Mouse (Mus musculus) adrenal gland, postnatal 36 days (tissue): ENCODE data around the gene Parn. TPM values are rescaled to one million over a fixed set of nuclear protein-coding genes. Genes with fewer than 3 reads are reported as not detected.

Source experiments
- DNase-seq, 2 experiments: peaks; one replicate each; pipeline ENCODE4 v3.0.0; 2021; ENCODE audit warnings: mixed read lengths in 1 of 2
- total RNA-seq, 2 experiments: library from RNA; stranded (reverse); gene quantifications; 2 replicates each; pipeline ENCODE4 v1.2.3; 2021

The Parn gene
- total RNA-seq, 2 experiments from 2014 or later = 27.1 to 44.2 TPM

DNA sequence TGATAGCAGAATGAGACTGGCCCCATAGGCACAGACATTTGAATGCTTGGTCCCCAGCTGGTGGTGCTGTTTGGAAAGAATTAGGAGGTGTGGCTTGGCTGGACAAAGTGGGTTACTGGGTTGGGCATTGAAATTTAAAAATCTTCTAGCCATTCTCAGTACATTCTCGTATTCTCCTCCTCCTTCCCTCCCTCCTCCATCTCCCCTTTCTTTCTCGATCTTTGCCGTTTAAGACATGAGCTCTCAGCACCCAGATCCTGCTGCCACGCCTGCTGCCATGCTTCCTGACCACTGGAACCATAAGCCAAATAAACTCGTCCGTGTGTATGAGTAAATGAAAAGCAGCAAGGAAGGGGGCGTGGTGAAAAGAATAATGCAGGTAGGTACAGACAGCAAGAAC is 111.5 kb downstream of the Parn start:
- DNase-seq = no peak

GRCm38 (mm10) chr16:13550667-13551066 is 117.3 kb downstream of the Parn start:
- DNase-seq = no peak

- DNase-seq = no peak
Measured at GRCm38 (mm10) chr16:13549976-13550375, 118.0 kb downstream of the Parn start.

- DNase-seq = no peak
Measured at GRCm38 (mm10) chr16:13541816-13542215, 126.2 kb downstream of the Parn start.

GRCm38 (mm10) chr16:13541121-13541747 is 126.7 kb downstream of the Parn start:
- no peak for DNase-seq

- no peak for DNase-seq
Measured at GRCm38 (mm10) chr16:13538933-13539648, 128.9 kb downstream of the Parn start.

DNA sequence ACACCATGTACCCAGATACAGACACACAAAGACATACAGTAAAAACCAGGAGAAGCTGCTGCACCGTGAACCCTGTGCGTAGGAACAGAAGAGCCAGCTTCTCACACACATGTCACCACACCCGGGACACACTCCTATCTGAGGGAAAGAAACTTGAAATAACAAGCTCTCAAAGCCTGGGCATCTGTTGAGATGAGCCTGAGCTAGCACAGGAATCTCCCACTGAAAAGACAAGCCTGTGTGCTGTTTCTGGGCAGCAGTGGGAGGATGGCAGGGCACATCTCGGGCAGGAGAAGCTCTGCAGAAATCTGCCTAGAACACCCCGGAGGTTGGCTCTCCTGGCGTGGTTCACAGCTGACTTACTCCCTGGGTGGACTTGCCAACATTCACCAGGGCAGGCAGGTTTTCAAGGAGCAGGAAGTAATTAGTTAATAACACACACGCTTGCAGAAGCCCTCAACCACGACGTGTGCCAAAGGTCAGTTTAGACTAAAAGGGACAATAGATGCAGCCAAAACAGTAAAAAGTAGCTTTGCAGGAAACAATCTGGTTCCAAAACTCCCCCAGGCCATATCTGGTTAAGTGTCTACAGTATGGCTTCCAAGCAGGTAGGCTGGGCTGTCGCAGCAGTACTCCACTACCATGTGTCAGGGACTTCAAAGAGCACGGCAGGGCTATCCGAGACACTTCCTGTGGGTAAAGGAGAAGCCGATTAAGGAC is 129.6 kb downstream of the Parn start:
- no peak for DNase-seq

DNA sequence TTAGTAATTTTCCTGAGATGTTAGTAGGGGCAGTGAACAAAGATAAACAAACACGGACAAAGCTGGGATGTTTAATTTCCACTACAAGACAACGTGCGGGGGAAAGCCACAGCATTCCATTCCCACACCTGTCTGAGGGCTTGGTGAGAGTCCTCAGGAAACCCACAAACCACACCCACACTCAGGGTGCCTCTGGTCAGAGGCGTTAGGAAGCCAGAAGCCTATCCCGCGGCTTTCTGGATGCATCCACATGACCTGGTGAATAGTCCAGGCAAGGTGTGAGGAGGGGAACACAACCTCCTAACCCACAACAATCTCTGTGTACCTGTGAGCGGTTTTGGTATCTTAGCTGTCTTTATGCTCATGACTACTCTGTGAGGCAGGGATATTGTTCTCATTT is 131.6 kb downstream of the Parn start:
- no peak for DNase-seq

DNA sequence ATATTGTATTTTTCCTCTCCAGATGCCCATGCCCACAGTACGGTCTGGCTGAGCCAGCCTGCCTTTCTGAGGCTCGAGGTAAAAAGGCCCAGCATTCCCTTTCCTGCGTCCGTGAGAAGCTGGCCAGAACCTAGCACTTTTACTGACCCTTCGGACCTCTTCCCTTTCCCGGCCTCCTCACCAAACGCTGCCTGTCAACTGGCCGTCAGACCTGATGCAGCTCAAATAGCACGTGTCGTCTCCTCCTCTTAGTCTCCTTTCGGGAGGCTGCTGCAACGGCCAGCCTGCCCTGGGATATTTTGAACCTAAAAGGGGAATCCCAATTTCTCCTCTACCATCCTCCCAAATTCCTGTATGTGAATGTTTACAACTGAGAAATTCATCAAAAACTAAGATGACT is 132.1 kb downstream of the Parn start:
- no peak for DNase-seq

- peak in 1 of 2 experiments; percentile 26 for DNase-seq
Measured at GRCm38 (mm10) chr16:13532840-13533239, 135.1 kb downstream of the Parn start.

- no peak for DNase-seq
Measured at GRCm38 (mm10) chr16:13531279-13531678, 136.7 kb downstream of the Parn start.

- peak; percentile 31 to 41 for DNase-seq
Measured at GRCm38 (mm10) chr16:13521359-13521758, 146.6 kb downstream of the Parn start.

- DNase-seq = no peak
Measured at GRCm38 (mm10) chr16:13520301-13520700, 147.7 kb downstream of the Parn start.

GRCm38 (mm10) chr16:13516214-13516613 is 151.8 kb downstream of the Parn start:
- DNase-seq = no peak

- no peak for DNase-seq
Measured at GRCm38 (mm10) chr16:13515524-13515923, 152.4 kb downstream of the Parn start.

DNA sequence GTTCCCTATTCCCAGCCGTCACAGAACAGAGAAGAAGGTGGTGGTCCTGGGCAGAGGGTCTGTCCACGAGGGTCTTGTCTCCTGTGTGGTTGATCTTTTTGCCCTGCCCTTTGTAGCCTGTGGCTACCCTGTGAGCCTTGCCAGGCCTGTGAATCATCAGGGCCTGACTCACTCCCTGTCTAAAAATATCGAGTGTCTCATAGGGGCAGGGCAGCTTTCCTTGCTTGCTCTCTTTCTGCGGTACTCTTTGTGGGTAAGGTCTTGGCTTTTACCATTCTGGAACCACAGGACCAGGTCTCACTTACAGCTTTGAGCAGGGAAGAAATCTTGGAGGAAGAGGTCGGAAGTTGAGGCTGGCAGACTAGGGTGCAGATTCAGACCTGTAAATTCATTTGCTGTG is 162.9 kb downstream of the Parn start:
- DNase-seq = peak; percentile 79 to 81

GRCm38 (mm10) chr16:13504476-13504875 is 163.5 kb downstream of the Parn start:
- DNase-seq = no peak

GRCm38 (mm10) chr16:13498923-13499322 is 169.0 kb downstream of the Parn start:
- peak in 1 of 2 experiments; percentile 45 for DNase-seq

DNA sequence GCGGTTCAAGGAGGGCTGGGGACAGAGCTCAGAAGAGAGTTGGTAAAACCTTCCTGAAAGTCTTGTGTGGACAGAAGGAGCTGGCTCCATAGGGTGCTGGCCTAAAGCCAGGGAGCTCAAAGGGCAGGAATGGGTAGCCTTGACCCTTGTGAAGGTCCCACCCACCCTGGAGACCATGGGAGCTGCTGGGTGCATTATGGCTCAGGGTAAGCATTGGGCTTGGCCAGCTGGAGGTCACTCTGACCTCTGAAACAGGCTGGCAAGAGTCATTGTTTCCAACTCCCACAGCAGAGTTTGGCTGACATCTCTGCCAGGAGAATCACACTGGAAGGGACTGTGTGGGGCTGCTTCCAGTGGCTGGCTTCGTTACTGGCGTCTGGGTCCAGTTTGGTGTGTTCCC is 174.0 kb downstream of the Parn start:
- DNase-seq = peak; percentile 52 to 67

- DNase-seq = peak in 1 of 2 experiments; percentile 17
Measured at GRCm38 (mm10) chr16:13492996-13493395, 175.0 kb downstream of the Parn start.

DNA sequence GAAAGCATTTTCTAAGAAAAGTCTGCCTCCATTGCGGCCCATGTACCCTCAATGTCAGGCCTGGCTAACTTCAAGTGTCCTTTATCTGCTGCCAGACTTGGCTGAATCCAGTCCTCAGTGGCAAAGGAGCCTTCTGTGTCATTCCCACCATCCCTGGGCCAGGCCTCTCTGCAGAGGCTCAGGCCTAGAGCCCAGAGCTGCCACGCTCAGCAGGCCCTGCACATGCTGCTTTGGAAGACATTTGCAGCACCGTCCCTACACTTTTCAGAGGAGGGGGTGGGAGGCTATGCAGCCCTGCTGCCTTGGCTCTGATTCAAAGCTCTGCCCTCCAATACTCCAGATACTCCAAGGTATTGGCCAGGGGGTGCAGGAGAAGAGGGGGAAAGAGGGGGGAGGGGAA is 176.2 kb downstream of the Parn start:
- no peak for DNase-seq
